Mouse (Mus musculus) ovary, postnatal 36 days (tissue): ENCODE measurements around the gene Knl1.

ENCODE experiments used
- DNase-seq: peaks from one replicate; pipeline ENCODE4 v3.0.0; 2022; ENCODE audit warnings: low spot score, mixed read lengths

Gene Knl1

DNA sequence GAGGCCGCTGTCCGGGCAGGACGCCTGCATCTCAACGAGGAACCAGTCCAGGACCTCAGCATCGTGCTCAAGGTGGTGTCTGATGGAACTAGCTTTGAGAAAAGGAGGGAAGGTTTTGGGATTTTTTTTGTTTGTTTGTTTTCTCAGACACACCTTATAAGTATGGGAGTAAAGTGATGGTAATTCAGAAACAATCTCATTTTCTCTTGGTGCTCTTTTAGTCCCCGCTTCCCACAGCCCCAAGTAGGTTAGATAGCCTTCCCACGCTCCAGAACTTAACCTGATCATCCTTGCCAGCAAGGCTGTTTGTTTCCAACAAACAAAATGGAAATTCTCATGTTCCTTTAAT, 11.5 kb upstream of the Knl1 start:
- DNase-seq, result no peak

DNA sequence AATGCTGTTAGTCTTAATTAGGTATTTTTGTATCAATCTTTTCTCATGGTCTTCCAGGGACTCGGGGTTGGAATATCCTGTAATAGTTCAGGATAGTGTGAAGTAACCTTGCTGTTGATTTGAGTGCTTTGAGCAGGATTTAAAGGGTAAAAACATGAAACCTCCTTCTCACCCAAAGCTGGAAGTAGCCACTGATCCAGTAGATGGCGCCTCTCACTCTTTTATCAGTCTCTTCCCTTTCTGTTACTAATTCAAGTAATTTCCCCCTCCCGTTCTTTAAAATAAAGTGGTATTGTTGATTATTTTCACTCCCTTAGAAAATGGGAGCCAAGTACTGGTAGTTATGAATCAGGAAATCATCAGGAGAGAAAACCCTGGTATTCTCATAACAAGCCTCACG, 6.0 kb upstream of the Knl1 start:
- DNase-seq, result no peak

DNA sequence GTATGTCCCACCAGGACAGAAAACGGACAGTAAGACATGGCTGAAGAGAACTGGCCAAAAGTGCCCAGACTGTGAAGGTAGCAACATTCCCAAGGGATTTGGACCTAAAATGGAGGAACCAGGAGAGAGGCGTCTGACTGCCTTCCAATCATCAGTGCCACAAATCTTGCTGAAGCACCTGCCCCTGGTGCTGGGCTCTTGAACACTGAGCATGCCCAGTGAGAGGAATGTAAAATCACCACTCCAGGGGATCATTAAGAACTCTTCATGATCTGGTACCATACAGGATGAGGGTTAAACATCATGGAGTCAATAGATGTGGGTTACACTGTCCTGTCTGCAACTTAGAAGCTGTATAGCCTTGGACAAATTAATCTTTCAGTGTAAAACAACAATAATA, 1.8 kb upstream of the Knl1 start:
- no peak for DNase-seq

DNA sequence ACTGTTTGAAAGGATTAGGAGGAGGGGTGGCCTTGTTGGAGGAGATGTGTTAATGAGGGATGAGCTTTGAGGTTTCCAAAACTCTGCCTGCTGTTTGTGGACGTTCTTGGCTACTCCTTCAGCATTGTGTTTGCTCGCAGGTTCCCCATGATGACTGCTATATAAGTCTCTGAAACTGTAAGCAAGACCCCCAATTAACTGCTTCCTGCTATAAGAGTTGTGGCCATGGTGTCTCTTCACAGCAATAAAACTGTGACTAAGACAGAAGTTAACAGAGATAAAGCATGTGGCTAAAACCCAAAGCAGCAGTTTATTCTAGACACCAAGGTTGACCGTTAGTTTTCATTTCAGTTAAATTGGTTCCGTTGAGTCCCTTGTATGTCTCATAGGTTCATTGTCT, 930 bp downstream of the Knl1 start:
- no peak for DNase-seq

DNA sequence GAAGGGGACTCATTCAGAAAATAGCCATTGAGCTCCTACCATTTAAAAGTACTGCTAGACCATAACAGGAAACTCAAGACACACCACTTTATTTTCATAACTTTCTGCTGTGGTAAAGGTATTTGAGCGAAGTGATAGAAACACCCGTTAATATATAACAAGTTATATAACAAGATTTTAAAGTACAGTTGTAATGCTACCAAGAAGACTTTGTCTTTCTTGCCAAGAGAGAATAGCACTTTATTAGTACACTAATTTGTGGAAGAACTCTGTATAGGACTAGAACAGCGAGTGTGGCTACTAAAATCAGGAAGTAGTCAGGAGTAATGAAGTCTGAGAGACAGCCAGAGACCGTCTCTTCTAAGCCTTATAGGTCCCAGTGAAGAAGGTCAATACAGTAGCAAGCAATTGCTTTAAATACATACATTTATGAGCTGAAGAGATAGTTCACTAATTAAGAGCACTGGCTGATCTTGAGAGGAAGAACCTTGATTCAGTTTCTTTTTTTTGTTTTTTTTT, 3.3 kb downstream of the Knl1 start:
- DNase-seq, result no peak

DNA sequence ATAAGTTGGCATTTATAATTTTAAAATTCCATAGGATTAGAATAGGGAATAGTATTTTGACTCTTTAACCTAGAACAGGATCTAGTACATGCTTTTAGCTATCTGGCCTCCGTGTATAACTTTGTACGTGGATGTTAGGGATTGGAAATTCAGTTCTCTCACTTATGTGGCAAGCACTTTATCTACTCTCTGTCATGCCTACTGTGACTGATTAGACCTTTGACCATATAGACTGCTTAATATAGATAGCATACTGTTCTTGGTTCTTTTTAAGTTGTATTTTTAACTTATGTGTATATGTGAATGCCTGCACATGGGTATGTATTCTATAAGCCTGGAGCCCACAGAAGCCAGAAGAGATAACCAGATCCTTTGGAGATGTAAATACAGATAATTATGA, 13.2 kb downstream of the Knl1 start:
- DNase-seq, result no peak

DNA sequence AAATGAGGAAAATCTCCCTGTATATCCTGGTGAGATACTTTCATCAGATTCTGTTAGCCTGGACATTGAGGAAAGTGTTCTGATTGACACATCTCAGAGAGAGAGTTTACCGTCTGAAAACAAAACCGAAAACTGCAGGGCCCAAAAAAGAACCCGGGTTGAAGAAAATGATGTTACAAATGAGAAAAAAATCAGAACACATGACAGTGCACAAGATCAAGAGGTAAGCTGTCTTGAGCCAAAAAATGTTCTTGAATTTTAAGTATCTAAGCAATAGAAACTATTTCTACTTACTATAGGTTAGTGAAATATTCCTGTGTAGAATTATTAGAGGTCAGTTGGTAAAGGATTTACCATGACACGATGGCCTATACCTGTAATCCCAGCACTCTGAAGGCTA, 25.5 kb downstream of the Knl1 start:
- no peak for DNase-seq

DNA sequence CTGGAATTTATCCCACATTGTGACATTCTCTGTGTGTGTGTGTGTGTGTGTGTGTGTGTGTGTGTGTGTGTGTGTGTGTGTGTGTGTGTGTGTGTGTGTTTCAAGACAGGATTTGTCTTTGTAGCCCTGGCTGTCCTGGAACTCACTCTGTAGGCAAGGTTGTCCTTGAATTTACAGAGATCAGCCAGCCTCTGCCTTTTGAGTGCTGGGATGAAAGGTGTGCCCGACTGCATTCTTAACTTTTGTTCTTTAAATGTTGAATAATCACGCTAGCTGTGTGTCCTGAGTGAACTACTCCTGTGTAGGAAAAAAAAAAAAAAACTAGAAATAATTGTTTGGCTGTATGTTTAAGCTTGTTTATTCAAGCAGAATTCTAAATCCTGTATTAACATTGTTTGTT, 39.2 kb downstream of the Knl1 start:
- DNase-seq, result no peak

DNA sequence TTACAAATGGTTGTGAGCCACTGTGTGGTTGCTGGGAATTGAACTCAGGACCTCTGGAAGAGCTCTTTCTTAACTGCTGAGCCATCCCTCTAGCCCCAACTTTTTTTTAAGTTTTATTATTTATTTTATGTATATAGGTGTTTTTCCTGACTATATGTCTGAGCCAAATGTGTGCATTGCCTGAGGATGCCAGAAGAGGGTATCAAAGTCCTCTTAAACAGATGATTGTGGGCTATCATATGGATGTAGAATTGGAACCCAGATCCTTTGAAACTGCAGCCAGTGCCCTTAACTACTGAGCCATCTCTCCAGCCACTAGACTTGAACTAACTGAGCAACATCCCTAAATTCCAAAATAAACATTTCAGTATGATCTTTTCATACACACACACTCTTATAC, 54.6 kb downstream of the Knl1 start:
- DNase-seq, result no peak

DNA sequence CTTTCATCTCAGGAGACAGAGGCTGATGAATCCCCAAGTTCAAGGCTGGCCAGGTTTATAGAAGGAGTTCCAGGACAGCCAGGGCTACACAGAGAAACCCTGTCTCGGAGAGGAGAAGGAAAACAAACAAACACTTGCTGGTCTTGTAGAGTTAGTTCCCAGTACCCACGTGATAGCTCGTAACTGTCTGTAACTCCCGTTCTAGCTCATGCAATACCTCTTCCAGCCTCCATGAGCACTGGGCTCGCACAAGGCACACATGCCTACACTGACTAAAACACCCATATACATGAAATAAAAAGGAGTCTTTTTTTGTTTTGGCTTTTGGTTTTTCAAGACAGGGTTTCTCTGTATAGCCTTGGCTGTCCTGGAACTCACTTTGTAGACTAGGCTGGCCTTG, 59.7 kb downstream of the Knl1 start:
- no peak for DNase-seq

DNA sequence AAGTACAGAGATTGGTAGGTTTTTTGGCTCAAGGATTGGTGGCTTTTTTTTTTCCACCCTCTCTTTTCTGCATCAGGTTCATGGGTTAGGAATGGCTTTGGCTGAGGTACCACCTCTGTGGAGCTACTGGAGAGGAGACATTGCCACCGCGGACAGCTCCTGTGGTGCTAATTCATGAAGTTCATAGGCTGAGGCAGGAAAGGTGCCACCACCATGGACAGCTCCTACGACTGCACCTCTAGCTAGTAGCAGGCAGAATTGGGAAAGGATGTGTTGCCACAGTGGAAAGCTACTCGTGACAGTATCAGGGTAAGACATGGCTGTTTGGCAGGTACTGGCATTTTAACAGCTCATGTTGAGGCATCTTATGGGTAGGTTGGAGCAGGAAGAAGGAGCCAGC, 61.6 kb downstream of the Knl1 start:
- DNase-seq, result peak; percentile 64

DNA sequence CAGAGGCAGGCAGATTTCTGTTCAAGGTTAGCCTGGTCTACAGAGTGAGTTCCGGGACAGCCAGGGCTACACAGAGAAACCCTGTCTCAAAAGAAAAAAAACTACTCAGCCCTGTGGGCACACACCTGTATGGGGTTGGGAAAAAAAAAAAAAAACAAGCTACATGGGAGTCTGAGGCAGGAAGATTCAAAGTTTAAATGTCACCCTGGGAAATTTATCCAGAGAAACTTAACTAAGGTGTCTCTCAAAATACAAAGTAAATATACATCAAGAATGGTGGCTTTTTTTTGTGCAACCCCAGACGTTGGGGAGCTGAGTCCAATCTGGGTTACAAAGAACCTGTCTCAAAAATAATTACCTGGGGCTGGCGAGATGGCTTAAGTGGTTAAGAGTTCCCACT, 64.1 kb downstream of the Knl1 start:
- DNase-seq, result no peak

DNA sequence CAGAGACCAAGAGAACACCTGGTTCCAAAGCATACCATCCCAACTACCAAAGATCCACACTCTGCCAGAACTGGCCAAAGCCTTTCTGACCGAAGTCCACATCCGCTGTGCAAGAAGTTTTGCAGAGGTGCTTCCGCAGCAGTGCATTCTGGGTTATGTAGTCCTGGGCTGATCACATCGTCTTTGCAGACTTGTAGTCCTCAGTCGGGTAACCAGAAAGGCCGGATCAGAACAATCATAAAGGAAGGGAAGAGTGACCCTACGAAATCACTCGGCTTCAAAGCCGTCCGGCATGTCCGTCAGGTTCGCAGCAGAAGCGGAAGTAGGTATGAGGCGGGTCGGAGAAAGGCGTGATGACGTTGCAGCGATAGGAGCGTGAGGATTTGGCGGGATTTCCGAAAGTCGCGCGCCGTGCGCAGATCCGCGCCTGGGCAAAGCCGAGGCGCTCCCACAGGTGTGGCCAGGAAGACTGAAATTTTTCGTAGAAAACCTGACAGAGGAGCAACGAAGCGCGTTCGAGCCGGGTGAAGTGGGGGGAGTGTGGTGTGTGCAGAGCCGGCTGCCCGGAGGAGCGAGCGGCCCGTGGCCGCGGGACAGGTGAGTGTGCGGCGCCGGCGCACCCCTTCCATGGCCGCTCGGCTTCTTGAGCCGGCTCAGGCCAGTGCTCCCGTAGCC, 65.7 kb downstream of the Knl1 start, which contains the start of gene Rad51:
Gene Rad51 (plus strand): TSS at position 356 of the 675 bp plus-strand sequence.
- peak; percentile 81 for DNase-seq

DNA sequence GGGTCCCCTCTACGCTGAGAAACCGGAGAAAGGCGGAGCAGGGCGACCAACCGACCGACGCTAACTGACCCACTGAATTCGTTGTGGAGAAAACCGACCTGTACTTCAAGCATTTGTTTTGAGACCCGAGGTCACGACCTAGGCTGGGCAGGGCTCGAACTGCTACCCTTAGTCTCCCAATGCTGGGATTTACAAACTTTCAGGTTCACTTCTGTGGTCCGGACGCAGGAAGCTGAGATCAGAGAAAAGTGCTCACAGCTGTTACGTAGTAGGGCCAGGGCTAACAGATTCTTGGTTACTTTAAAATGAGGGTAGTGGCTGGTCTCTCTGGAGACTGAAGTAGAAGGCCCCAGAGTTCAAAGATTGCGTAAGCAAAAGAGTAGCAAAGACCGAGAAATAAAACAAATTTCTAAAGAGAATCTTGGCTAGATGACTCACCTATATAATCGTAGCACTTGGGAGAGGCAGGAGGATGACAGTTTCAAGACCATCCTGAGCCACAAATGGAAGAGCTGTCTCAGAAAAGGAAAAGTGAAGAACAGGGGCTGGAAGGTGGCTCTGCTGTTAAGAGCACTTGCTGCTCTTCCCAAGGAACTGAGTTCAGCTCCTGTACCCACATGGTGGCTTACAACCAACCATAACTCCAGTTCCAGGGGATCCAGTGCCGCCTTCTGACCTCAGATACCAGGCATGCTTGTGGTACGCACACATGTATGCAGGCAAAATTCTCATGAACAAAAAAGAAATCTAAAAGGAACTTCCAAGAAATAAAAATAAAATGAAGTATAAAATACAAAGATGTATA, 66.4 kb downstream of the Knl1 start:
- DNase-seq, result no peak

DNA sequence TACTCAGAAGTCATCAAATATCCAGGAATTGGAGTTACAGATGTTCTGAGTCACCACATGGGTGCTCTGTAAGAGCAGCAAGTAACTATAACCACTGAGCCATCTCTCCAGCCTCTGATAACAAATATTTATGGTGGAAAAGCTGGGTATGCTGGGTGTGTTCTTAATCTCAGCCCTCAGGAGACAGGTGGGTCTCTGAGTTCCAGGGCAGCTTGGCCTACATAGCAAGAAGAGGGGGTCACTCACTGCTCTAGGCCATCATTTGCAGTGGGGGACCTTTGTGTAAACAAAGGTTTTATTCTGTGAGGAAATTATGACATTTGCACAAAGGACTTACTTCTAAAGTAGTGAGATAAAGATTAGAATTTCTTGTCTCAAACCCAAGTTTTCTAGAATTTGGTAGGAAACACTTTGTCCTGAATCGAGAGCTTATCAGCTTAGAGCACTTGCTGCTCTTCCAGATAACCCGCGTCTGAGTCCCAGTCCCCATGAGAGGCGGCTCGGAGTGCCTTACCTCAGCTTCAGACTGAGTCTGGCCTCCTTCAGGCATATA, 89.5 kb downstream of the Knl1 start:
- DNase-seq, result no peak

DNA sequence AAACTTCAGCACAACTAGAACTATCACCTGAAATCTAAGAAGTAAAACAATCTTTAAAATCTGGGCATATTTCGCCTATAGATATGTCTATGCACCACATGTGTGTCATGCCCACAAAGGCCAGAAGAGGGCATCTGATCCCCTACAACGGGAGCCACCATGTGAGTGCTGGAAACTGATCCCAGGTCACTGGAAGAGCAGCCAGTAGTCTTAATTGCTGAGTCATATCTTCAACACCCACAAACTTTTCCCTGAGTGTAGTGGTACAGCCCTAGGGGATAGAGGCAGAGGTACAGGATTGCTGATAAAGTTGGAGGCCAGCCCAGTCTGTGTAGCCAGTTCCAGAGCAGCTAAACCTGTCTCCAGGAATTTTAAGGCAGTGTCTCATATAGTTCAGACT, 98.3 kb downstream of the Knl1 start:
- DNase-seq, result no peak

DNA sequence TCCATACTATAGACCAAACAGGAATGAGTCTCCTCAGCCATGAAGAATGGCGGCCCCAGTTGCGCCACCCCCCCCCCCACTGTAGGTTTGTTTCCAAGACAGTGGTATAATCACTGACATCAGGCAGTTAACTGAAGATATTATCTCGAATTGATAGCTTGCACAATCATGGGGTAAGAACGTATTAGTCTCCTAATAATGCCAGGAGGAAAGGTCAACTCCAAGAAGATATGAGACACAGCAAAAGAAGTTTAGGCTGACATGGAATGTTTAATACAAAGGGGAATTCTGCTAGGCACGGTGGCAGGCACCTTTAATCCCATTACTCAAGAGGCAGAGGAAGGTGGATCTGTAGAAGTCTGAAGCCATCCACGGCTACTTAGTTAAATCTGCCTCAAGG, 99.5 kb downstream of the Knl1 start:
- DNase-seq, result no peak

DNA sequence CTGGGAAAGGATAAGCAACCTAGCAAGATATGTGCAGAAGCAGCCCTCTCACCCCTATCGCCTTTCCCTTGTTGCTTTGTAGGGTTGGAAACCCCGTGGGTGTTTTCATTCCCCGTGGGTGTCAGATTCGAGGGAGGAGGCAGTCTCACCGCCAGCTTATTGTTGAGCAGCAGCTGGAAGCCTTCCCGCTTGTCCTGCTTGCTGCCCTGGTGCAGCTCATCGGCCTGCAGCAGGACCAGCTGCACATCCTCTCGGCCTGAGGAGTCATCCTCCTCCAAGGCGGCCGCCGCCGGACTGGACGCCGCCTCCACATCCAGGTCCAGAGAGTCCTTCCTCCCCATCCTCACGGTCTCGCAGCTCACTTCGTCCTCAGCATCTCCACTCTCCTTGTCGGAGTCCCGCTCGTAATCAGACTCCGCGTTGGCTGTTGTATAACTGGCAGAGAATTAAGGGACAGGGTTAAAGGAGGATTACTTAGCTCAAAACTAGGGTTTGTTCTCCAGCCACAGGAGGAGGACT, 100.3 kb downstream of the Knl1 start:
- no peak for DNase-seq

DNA sequence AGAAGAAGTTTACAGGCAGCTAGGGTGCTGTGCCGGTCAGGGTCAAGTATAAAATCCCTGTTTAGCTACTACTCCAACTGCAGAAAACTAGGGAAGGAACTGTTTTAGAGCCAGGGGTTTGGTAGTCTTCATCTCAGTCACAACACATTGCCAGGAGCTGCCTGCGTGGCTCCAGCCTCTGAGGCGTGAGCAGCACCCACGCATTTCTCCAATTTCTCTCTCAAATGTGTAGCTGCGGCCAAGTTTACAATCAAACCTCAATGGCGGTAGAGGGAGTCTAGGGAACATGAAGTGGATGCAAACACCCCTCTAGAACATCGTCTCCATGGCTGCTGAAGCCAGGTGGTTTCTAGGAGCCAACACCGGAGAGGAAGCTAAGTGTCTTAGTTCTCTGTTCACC, 100.9 kb downstream of the Knl1 start:
- no peak for DNase-seq

DNA sequence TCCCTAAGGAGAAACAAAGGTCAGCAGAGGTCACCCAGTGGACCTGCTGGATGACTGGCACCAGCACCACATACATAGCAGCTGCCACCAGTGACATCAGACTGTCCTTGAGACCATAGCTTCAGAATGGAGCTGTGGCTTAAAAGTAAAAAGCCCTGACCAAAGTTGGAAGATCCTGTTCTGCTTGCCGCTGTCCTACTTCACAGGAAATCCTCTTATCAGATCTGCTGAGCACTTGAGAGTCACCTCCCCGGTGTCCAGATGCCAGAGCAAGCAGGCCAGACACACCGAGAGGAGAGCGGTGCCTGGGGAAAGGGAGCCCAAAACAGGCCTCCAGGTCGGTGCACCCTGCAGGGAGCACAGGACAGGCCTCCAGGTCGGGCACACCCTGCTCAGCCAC, 105.3 kb downstream of the Knl1 start:
- no peak for DNase-seq

DNA sequence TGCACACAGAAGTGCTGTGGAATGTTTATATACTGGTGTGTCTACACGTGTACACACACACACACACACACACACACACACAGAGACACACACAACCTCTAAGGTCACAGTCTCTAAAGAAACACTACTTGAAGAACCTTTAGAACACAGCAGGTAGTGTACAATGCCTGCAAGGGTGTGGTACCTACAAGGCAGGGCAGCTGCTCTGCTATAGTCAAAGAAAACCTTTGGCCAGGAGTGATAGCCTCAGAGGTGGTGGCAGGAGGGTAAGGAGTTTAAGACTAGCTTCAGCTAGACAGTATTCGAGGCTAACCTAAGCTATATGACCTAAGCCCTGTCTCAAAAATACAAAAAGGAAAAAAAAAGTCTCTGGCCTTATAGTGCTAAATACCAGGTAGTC, 107.8 kb downstream of the Knl1 start:
- DNase-seq, result no peak
